Mouse (Mus musculus) MEL (cell line): ENCODE measurements around the gene Cpa4. TPM values are rescaled to one million over a fixed set of nuclear protein-coding genes. Genes with fewer than 3 reads are reported as not detected.

Source experiments
- DNase-seq: peaks from one replicate; pipeline ENCODE4 v3.0.0; 2011; ENCODE audit warnings: low read depth, low spot score
- H3K27ac ChIP-seq: 2 replicates; pipeline ENCODE4 v1.5.1; 2012; ENCODE audit warnings: low read depth, mild to moderate bottlenecking, control low read depth, low read length, moderate library complexity; ENCODE audit not compliant: control insufficient read depth
- H3K27me3 ChIP-seq, 2 experiments: fragments of 150-350 bp in 1 of 2; sonication (generic) in 1 of 2; 2 replicates each; pipeline ENCODE4 v1.6.1; 2012; ENCODE audit warnings: low read length in 2 of 2, mild to moderate bottlenecking in 2 of 2, improper control_type of control experiment in 1 of 2, moderate library complexity in 1 of 2; ENCODE audit not compliant: insufficient read depth in 2 of 2, control insufficient read depth in 1 of 2
- H3K36me3 ChIP-seq, 2 experiments: 2 replicates each; pipeline ENCODE4 v1.6.1; 2012 to 2014; ENCODE audit warnings: low read length in 2 of 2, improper control_type of control experiment in 1 of 2, inconsistent platforms in 1 of 2, mild to moderate bottlenecking in 1 of 2; ENCODE audit not compliant: insufficient read depth in 2 of 2, control insufficient read depth in 1 of 2
- H3K4me1 ChIP-seq, 2 experiments: fragments of 150-350 bp in 1 of 2; sonication (generic) in 1 of 2; 2 replicates each; pipeline ENCODE4 v1.6.1; 2012; ENCODE audit warnings: low read length in 2 of 2, improper control_type of control experiment in 1 of 2, mild to moderate bottlenecking in 1 of 2; ENCODE audit not compliant: insufficient read depth in 2 of 2, control insufficient read depth in 1 of 2
- H3K4me3 ChIP-seq, 2 experiments: fragments of 150-350 bp in 1 of 2; sonication (generic) in 1 of 2; 2 replicates each; pipeline ENCODE4 v1.5.1; 2012; ENCODE audit warnings: low read depth in 2 of 2, low read length in 2 of 2, mild to moderate bottlenecking in 2 of 2, moderate library complexity in 2 of 2, control low read depth in 1 of 2, improper control_type of control experiment in 1 of 2; ENCODE audit not compliant: control insufficient read depth in 1 of 2, insufficient read depth in 1 of 2
- H3K79me2 ChIP-seq: 2 replicates; pipeline ENCODE4 v1.6.1; 2012; ENCODE audit warnings: mild to moderate bottlenecking, low read length, moderate library complexity; ENCODE audit not compliant: control insufficient read depth, poor library complexity, insufficient read depth
- H3K9ac ChIP-seq: 2 replicates; pipeline ENCODE4 v1.6.1; 2012; ENCODE audit warnings: low read depth, mild to moderate bottlenecking, control low read depth, low read length, moderate library complexity; ENCODE audit not compliant: control insufficient read depth, poor library complexity, severe bottlenecking
- H3K9me3 ChIP-seq: fragments of 150-350 bp; sonication (generic); replicated peaks from 2 replicates; pipeline ENCODE4 v1.6.1; 2012; ENCODE audit warnings: mild to moderate bottlenecking, low read length, improper control_type of control experiment, moderate library complexity; ENCODE audit not compliant: insufficient read depth
- BHLHE40 ChIP-seq: IDR thresholded peaks from 2 replicates; pipeline ENCODE4 v1.6.1; 2012; ENCODE audit warnings: low read depth, mild to moderate bottlenecking, inconsistent platforms, low read length, improper control_type of control experiment, borderline replicate concordance
- CHD1 ChIP-seq: IDR thresholded peaks from 2 replicates; pipeline ENCODE4 v1.6.1; 2012; ENCODE audit warnings: low read depth, mild to moderate bottlenecking, inconsistent platforms, low read length, improper control_type of control experiment
- CHD2 ChIP-seq: IDR thresholded peaks from 2 replicates; pipeline ENCODE4 v1.6.1; 2011; ENCODE audit warnings: low read length, improper control_type of control experiment
- CTCF ChIP-seq, 3 experiments: IDR thresholded peaks in 2 of 3; conservative IDR thresholded peaks in 1 of 3; 2 replicates each; pipeline ENCODE4 v1.5.1; 2011 to 2012; ENCODE audit warnings: low read length in 3 of 3, low read depth in 2 of 3, mild to moderate bottlenecking in 2 of 3, improper control_type of control experiment in 1 of 3, inconsistent platforms in 1 of 3, mixed read lengths in 1 of 3, moderate library complexity in 1 of 3; ENCODE audit not compliant: control insufficient read depth in 1 of 3, insufficient read depth in 1 of 3, poor library complexity in 1 of 3, severe bottlenecking in 1 of 3
- E2F4 ChIP-seq: IDR thresholded peaks from 2 replicates; pipeline ENCODE4 v1.6.1; 2011; ENCODE audit warnings: low read depth, low read length, improper control_type of control experiment, borderline replicate concordance
- ELF1 ChIP-seq: IDR thresholded peaks from 2 replicates; pipeline ENCODE4 v1.6.1; 2014; ENCODE audit warnings: low read depth, mild to moderate bottlenecking, inconsistent platforms, low read length, improper control_type of control experiment, moderate library complexity
- GATA1 ChIP-seq: IDR thresholded peaks from 2 replicates; pipeline ENCODE4 v1.6.1; 2011; ENCODE audit warnings: low read depth, low read length, improper control_type of control experiment
- HCFC1 ChIP-seq: IDR thresholded peaks from 2 replicates; pipeline ENCODE4 v1.6.1; 2012; ENCODE audit warnings: low read depth, mild to moderate bottlenecking, inconsistent platforms, low read length, improper control_type of control experiment, moderate library complexity
- MAX ChIP-seq: IDR thresholded peaks from 2 replicates; pipeline ENCODE4 v1.6.1; 2011; ENCODE audit warnings: low read length, improper control_type of control experiment
- MAZ ChIP-seq: IDR thresholded peaks from 2 replicates; pipeline ENCODE4 v1.6.1; 2012; ENCODE audit warnings: low read depth, mild to moderate bottlenecking, inconsistent platforms, low read length, improper control_type of control experiment
- RCOR1 ChIP-seq: IDR thresholded peaks from 2 replicates; pipeline ENCODE4 v1.6.1; 2012; ENCODE audit warnings: low read depth, mild to moderate bottlenecking, inconsistent platforms, low read length, improper control_type of control experiment
- TBP ChIP-seq: IDR thresholded peaks from 2 replicates; pipeline ENCODE4 v1.8.0; 2011; ENCODE audit warnings: low read depth, low read length, improper control_type of control experiment
- UBTF ChIP-seq: IDR thresholded peaks from 2 replicates; pipeline ENCODE4 v1.6.1; 2012; ENCODE audit warnings: low read depth, mild to moderate bottlenecking, inconsistent platforms, low read length, improper control_type of control experiment, moderate library complexity, borderline replicate concordance; ENCODE audit not compliant: insufficient read depth
- USF1 ChIP-seq: IDR thresholded peaks from 2 replicates; pipeline ENCODE4 v1.6.1; 2014; ENCODE audit warnings: low read depth, mild to moderate bottlenecking, inconsistent platforms, low read length, improper control_type of control experiment, moderate library complexity
- ZKSCAN1 ChIP-seq: IDR thresholded peaks from 2 replicates; pipeline ENCODE4 v1.6.1; 2012; ENCODE audit warnings: low read depth, mild to moderate bottlenecking, inconsistent platforms, low read length, improper control_type of control experiment, moderate library complexity
- ZNF384 ChIP-seq: IDR thresholded peaks from 2 replicates; pipeline ENCODE4 v1.6.1; 2012; ENCODE audit warnings: low read depth, mild to moderate bottlenecking, inconsistent platforms, low read length, improper control_type of control experiment
- polyA plus RNA-seq, 2 experiments: library from polyadenylated mRNA; stranded (reverse) in 1 of 2; unstranded in 1 of 2; fragments of >175 nt in 1 of 2; fragments of >200 nt in 1 of 2; gene quantifications; 2 replicates each; pipeline versions ENCODE4 v1.2.1 to v1.2.4; 2012; ENCODE audit warnings: low replicate concordance in 2 of 2, low read depth in 1 of 2; ENCODE audit not compliant: insufficient read length in 2 of 2, insufficient read depth in 1 of 2, missing spikeins in 1 of 2
- total RNA-seq: library from RNA; depleted of rRNA; stranded (reverse); fragments of 300-350 nt; gene quantifications from 2 replicates; pipeline ENCODE4 v1.2.3, GENCODE M21; 2012

Cpa4 gene
- total and polyA plus RNA-seq, 3 experiments = not detected

- H3K9me3 ChIP-seq = no peaks in the 10 kb centered on the region
- H3K79me2 ChIP-seq = no peaks in the 10 kb centered on the region
- DNase-seq = no peak
- no peak overlapping the region for H3K4me3 ChIP-seq
- no peak overlapping the region for H3K9ac ChIP-seq
- no peak overlapping the region for H3K27ac ChIP-seq
- H3K27me3 ChIP-seq = peaks cover 0 to 3% of the 10 kb centered on the region in 2 experiments; a peak in 2 of 4 replicates
- TF ChIP-seq MAX (no peak), USF1 (no peak), CHD1 (no peak), E2F4 (no peak), MAZ (no peak), BHLHE40 (no peak), TBP (no peak), ZKSCAN1 (no peak), CTCF (IDR thresholded peaks at IDR 0.05 in 2 of 3, conservative IDR thresholded peaks at IDR 0.05 in 1 of 3; ENCODE audit: control insufficient read depth in 1 of 3, insufficient read depth in 1 of 3, low read depth in 2 of 3, low read length in 3 of 3, poor library complexity in 1 of 3, severe bottlenecking in 1 of 3) (no peak), UBTF (no peak)
- H3K4me1 ChIP-seq = peaks cover 0 to 4% of the 10 kb centered on the region in 2 experiments; a peak in 1 of 4 replicates
- H3K36me3 ChIP-seq = 0 out of 4 replicates have a peak, but pooled peaks cover 0 to 2% of the 10 kb centered on the region in 2 experiments
Measured at GRCm38 (mm10) chr6:30620591-30620990, 52.4 kb downstream of the Cpa4 start.

- DNase-seq = no peak
- peaks cover 0 to 3% of the 10 kb centered on the region in 2 experiments; a peak in 2 of 4 replicates for H3K27me3 ChIP-seq
Measured at GRCm38 (mm10) chr6:30620994-30621393, 52.8 kb downstream of the Cpa4 start.

GRCm38 (mm10) chr6:30621986-30622389 lies 53.8 kb downstream of the Cpa4 start:
- Histone ChIP-seq H3K9me3 (no peaks in the 10 kb centered on the region), H3K27me3 (peaks cover 0 to 3% of the 10 kb centered on the region in 2 experiments; a peak in 2 of 4 replicates), H3K79me2 (no peaks in the 10 kb centered on the region), H3K4me1 (no peaks in the 10 kb centered on the region), H3K4me3 (no peak overlapping the region), H3K9ac (no peak overlapping the region), H3K36me3 (no peaks in the 10 kb centered on the region)
- TF ChIP-seq HCFC1 (no peak), UBTF (no peak)
- TF ChIP-seq, all 39 proteins: peak for 0
- no peak overlapping the region for H3K27ac ChIP-seq
- no peak for DNase-seq

More at GRCm38 (mm10) chr6:30620994-30621393, 52.8 kb downstream of the Cpa4 start:
- no peak overlapping the region for H3K9ac ChIP-seq
- no peak overlapping the region for H3K27ac ChIP-seq
- H3K4me3 ChIP-seq = no peak overlapping the region
- 0 out of 4 replicates have a peak, but pooled peaks cover 0 to 2% of the 10 kb centered on the region in 2 experiments for H3K36me3 ChIP-seq
- TF ChIP-seq ZNF384 (no peak), CHD2 (no peak), ELF1 (no peak), GATA1 (no peak), RCOR1 (no peak), UBTF (no peak)
- TF ChIP-seq, all 39 proteins: peak for 0
- Histone ChIP-seq H3K9me3 (no peaks in the 10 kb centered on the region), H3K4me1 (peaks cover 0 to 4% of the 10 kb centered on the region in 2 experiments; a peak in 1 of 4 replicates), H3K79me2 (no peaks in the 10 kb centered on the region)
